Mouse (Mus musculus): ENCODE data around the gene E330021D16Rik.

Gene E330021D16Rik

GRCm38 (mm10) chr6:136422084-136422853 is 6.9 kb upstream of the E330021D16Rik start:
- DNase-seq (ENCODE audit: inconsistent ontology term) = peak; percentile 40

- DNase-seq (ENCODE audit: inconsistent ontology term) = no peak
These were observed 5.7 kb upstream of the E330021D16Rik start for GRCm38 (mm10) chr6:136421059-136421458.

GRCm38 (mm10) chr6:136418889-136419835 is 3.8 kb upstream of the E330021D16Rik start:
- DNase-seq (ENCODE audit: inconsistent ontology term) = no peak

GRCm38 (mm10) chr6:136418333-136418848 is 3.0 kb upstream of the E330021D16Rik start:
- DNase-seq (ENCODE audit: inconsistent ontology term) = no peak

- no peak for DNase-seq (ENCODE audit: inconsistent ontology term)
These were observed 2.5 kb upstream of the E330021D16Rik start for GRCm38 (mm10) chr6:136417864-136418263.

GRCm38 (mm10) chr6:136413856-136414362 is 1.5 kb downstream of the E330021D16Rik start:
- DNase-seq (ENCODE audit: inconsistent ontology term) = no peak

GRCm38 (mm10) chr6:136407608-136408192 is 7.7 kb downstream of the E330021D16Rik start:
- DNase-seq (ENCODE audit: inconsistent ontology term) = no peak

- DNase-seq (ENCODE audit: inconsistent ontology term) = no peak
These were observed 18.5 kb downstream of the E330021D16Rik start for GRCm38 (mm10) chr6:136396860-136397259.

GRCm38 (mm10) chr6:136390262-136390661 is 25.1 kb downstream of the E330021D16Rik start:
- no peak for DNase-seq (ENCODE audit: inconsistent ontology term)

GRCm38 (mm10) chr6:136385287-136385686 is 30.1 kb downstream of the E330021D16Rik start:
- no peak for DNase-seq (ENCODE audit: inconsistent ontology term)

- no peak for DNase-seq (ENCODE audit: inconsistent ontology term)
These were observed 32.2 kb downstream of the E330021D16Rik start for GRCm38 (mm10) chr6:136383218-136383617.

GRCm38 (mm10) chr6:136376097-136376496 is 39.3 kb downstream of the E330021D16Rik start:
- no peak for DNase-seq (ENCODE audit: inconsistent ontology term)

GRCm38 (mm10) chr6:136364430-136365098 is 50.8 kb downstream of the E330021D16Rik start:
- DNase-seq (ENCODE audit: inconsistent ontology term) = no peak

GRCm38 (mm10) chr6:136364008-136364407 is 51.4 kb downstream of the E330021D16Rik start:
- DNase-seq (ENCODE audit: inconsistent ontology term) = no peak

- no peak for DNase-seq (ENCODE audit: inconsistent ontology term)
These were observed 52.1 kb downstream of the E330021D16Rik start for GRCm38 (mm10) chr6:136363313-136363712.

- no peak for DNase-seq (ENCODE audit: inconsistent ontology term)
These were observed 56.9 kb downstream of the E330021D16Rik start for GRCm38 (mm10) chr6:136358471-136358870.

GRCm38 (mm10) chr6:136353399-136354184 is 61.8 kb downstream of the E330021D16Rik start:
- DNase-seq (ENCODE audit: inconsistent ontology term) = peak; percentile 59

Data from Muller cell, postnatal 12 days (primary cell).